In the genomic region with DNA sequence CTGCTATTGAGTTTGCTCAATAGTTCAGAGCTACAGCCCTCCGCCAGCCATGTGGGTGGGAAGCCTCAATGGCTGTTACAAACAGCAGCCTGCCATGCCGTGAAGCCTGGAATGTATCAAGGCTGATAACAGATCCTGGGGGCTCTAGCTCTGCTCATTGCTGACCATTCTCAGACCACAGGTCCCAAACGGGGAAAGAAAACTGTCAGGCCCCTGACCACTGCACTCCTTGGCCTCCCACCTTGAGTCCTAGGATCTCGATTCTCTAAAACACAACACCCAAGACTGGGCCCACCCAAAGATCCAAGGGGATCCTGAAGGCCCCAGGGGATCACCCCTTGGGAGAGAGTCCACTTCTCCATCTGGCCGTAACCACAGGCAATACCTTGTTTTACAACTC, we compare ENCODE assay signal across 26 mouse cellular contexts.
"Had no signal": no experiment of that assay in that cellular context is flagged by ENCODE, and none has a peak within 500 bp of the region (broad histone marks: within the 10 kb centered on the region; RNA-seq: fewer than 3 reads in every experiment).

No protein-coding gene starts in this region.

- DNase-seq: gastrocnemius, adult 2 months; gastrocnemius, postnatal 10 days; gastrocnemius, postnatal 25 days; heart, adult 2 months; heart, postnatal 4 days; kidney, adult 18-20 months; kidney, adult 8-10 months; kidney, postnatal 10 days; kidney, postnatal 25 days; kidney, postnatal 4 days; liver; liver, embryonic 13.5 days had no signal

- ATAC-seq: hindbrain, embryonic 16.5 days; inflammation-experienced regulatory T-cells, adult 6 months; intestine, embryonic 15.5 days; intestine, postnatal 0 days had no signal

- H3K9ac ChIP-seq: heart, embryonic 13.5 days; heart, embryonic 15.5 days; hindbrain, embryonic 12.5 days; hindbrain, embryonic 14.5 days; intestine, embryonic 15.5 days; limb, embryonic 12.5 days; liver, embryonic 13.5 days had no signal

- H3K4me2 ChIP-seq: heart, embryonic 13.5 days; heart, embryonic 15.5 days; hindbrain, embryonic 12.5 days; hindbrain, embryonic 14.5 days; intestine, embryonic 15.5 days; limb, embryonic 12.5 days; liver, embryonic 11.5 days; liver, embryonic 13.5 days had no signal

- H3K4me3 ChIP-seq: gastrocnemius, adult 2 months; heart, adult 2 months; heart, embryonic 13.5 days; heart, embryonic 15.5 days; hindbrain, embryonic 10.5 days; hindbrain, embryonic 12.5 days; intestine, embryonic 15.5 days; layer of hippocampus, adult 2 months; left cerebral cortex, adult 2 months; limb, embryonic 10.5 days; limb, embryonic 12.5 days; liver, embryonic 13.5 days had no signal

- H3K4me1 ChIP-seq: heart, embryonic 15.5 days; hindbrain, embryonic 10.5 days; hindbrain, embryonic 12.5 days; intestine, embryonic 15.5 days; liver, embryonic 13.5 days had no signal

- H3K27me3 ChIP-seq: heart, embryonic 13.5 days; heart, embryonic 15.5 days; hindbrain, embryonic 12.5 days; intestine, embryonic 15.5 days; limb, embryonic 12.5 days; liver, embryonic 13.5 days had no signal

- H3K36me3 ChIP-seq: heart, embryonic 13.5 days; heart, embryonic 15.5 days; hindbrain, embryonic 10.5 days; intestine, embryonic 15.5 days; limb, embryonic 10.5 days; liver, embryonic 13.5 days had no signal

- H3K9me3 ChIP-seq: heart, embryonic 13.5 days; heart, embryonic 15.5 days; hindbrain, embryonic 10.5 days; hindbrain, embryonic 12.5 days; intestine, embryonic 15.5 days; limb, embryonic 10.5 days; limb, embryonic 12.5 days; liver, embryonic 13.5 days had no signal

- H3K27ac ChIP-seq: gastrocnemius, adult 2 months; heart, adult 2 months; heart, embryonic 13.5 days; heart, embryonic 15.5 days; hindbrain, embryonic 10.5 days; hindbrain, embryonic 12.5 days; hindbrain, embryonic 14.5 days; intestine, embryonic 15.5 days; layer of hippocampus, adult 2 months; left cerebral cortex, adult 2 months; limb, embryonic 10.5 days; limb, embryonic 12.5 days; liver, embryonic 13.5 days had no signal
